Mouse (Mus musculus) liver, embryonic 11.5 days (tissue): ENCODE measurements at regions not wholly inside any gene's neighbourhood (a gene's known extent, or its start where the extent isn't known, plus 50 kb on each side); places are given as distances from the start of the nearest gene placed in this dataset.

Source experiments
- ATAC-seq: fragments of 200-750 bp; cut with Nextera tagmentation; replicated peaks from 2 replicates; pipeline ENCODE4 v1.8.0; 2017; ENCODE audit warnings: moderate number of reproducible peaks, mild to moderate bottlenecking, moderate TSS enrichment, moderate library complexity; ENCODE audit not compliant: low FRiP score
- DNase-seq: peaks from one replicate; pipeline ENCODE4 v3.0.0-alpha.2; 2017; ENCODE audit warnings: low spot score
- H3K27ac ChIP-seq: fragments of 300-500 bp; sonication (generic); 2 replicates; pipeline ENCODE4 v1.5.1; 2014; ENCODE audit warnings: mild to moderate bottlenecking, low read depth, low read length, control low read depth
- H3K27me3 ChIP-seq: fragments of 300-500 bp; sonication (generic); replicated peaks from 2 replicates; pipeline ENCODE4 v1.6.1; 2014; ENCODE audit warnings: low read length, mixed read lengths; ENCODE audit not compliant: control insufficient read depth, insufficient read depth
- H3K36me3 ChIP-seq: fragments of 300-500 bp; sonication (generic); 2 replicates; pipeline ENCODE4 v1.6.1; 2014; ENCODE audit warnings: mild to moderate bottlenecking, low read length, moderate library complexity, mixed read lengths; ENCODE audit not compliant: control insufficient read depth, insufficient read depth
- H3K4me1 ChIP-seq: fragments of 300-500 bp; sonication (generic); replicated peaks from 2 replicates; pipeline ENCODE4 v1.6.1; 2014; ENCODE audit warnings: low read length, mixed read lengths; ENCODE audit not compliant: control insufficient read depth, insufficient read depth
- H3K4me2 ChIP-seq: fragments of 300-500 bp; sonication (generic); 2 replicates; pipeline ENCODE4 v1.6.1; 2014; ENCODE audit warnings: mild to moderate bottlenecking, control low read depth, moderate library complexity
- H3K4me3 ChIP-seq: fragments of 300-500 bp; sonication (generic); 2 replicates; pipeline ENCODE4 v1.5.1; 2014; ENCODE audit warnings: low read depth, low read length, control low read depth
- H3K9ac ChIP-seq: fragments of 300-500 bp; sonication (generic); 2 replicates; pipeline ENCODE4 v1.6.1; 2014; ENCODE audit warnings: low read depth, low read length, control low read depth
- H3K9me3 ChIP-seq: fragments of 300-500 bp; sonication (generic); 2 replicates; pipeline ENCODE4 v1.6.1; 2016; ENCODE audit warnings: low read length, inconsistent platforms, mixed read lengths; ENCODE audit not compliant: control insufficient read depth
- WGBS: fragments of 180-500 bp; shearing (Covaris S2); extraction: QIAGEN DNeasy Blood & Tissue Kit; methylation state at CpG from one replicate; pipeline ENCODE4 v1.1.7; 2014; 5-methylcytosine and 5-hydroxymethylcytosine counted together

- Histone ChIP-seq H3K9me3 (no peaks in the 10 kb centered on the region), H3K9ac (no peak overlapping the region), H3K4me2 (no peak overlapping the region), H3K27me3 (no peaks in the 10 kb centered on the region), H3K4me3 (no peak overlapping the region), H3K36me3 (no peaks in the 10 kb centered on the region), H3K27ac (no peak overlapping the region), H3K4me1 (no peaks in the 10 kb centered on the region)
- no peak for ATAC-seq
- no peak for DNase-seq
- 69% methylated on average over 6 of the region's 6 CpGs for WGBS
Measured at GRCm38 (mm10) chr3:148728513-148729241, 261.7 kb downstream of the Adgrl2 start.

GRCm38 (mm10) chr3:148726596-148727331 is 263.6 kb downstream of the Adgrl2 start:
- H3K4me2 ChIP-seq: no peak overlapping the region
- no peak for ATAC-seq

GRCm38 (mm10) chr3:148696555-148696954 is 293.8 kb downstream of the Adgrl2 start:
- Histone ChIP-seq H3K4me1 (no peaks in the 10 kb centered on the region), H3K27me3 (no peaks in the 10 kb centered on the region), H3K27ac (no peak overlapping the region), H3K4me3 (no peak overlapping the region), H3K36me3 (no peaks in the 10 kb centered on the region), H3K4me2 (no peak overlapping the region), H3K9me3 (no peaks in the 10 kb centered on the region), H3K9ac (no peak overlapping the region)
- WGBS: 82% methylated on average over 7 of the region's 7 CpGs
- DNase-seq (no peak), ATAC-seq (no peak)

More at GRCm38 (mm10) chr3:148726596-148727331, 263.6 kb downstream of the Adgrl2 start:
- Histone ChIP-seq H3K4me1 (no peaks in the 10 kb centered on the region), H3K9ac (no peak overlapping the region), H3K4me3 (no peak overlapping the region), H3K36me3 (no peaks in the 10 kb centered on the region), H3K9me3 (no peaks in the 10 kb centered on the region), H3K27me3 (no peaks in the 10 kb centered on the region), H3K27ac (no peak overlapping the region)
- WGBS: 48% methylated on average over 10 of the region's 10 CpGs
- DNase-seq: no peak

- WGBS: 81% methylated on average over 6 of the region's 6 CpGs
- Histone ChIP-seq H3K4me1 (no peaks in the 10 kb centered on the region), H3K27me3 (no peaks in the 10 kb centered on the region), H3K36me3 (no peaks in the 10 kb centered on the region), H3K9ac (no peak overlapping the region), H3K27ac (no peak overlapping the region), H3K4me2 (no peak overlapping the region), H3K9me3 (no peaks in the 10 kb centered on the region), H3K4me3 (no peak overlapping the region)
- ATAC-seq (no peak), DNase-seq (no peak)
Measured at GRCm38 (mm10) chr3:148695453-148695852, 294.9 kb downstream of the Adgrl2 start.

- Histone ChIP-seq H3K9ac (no peak overlapping the region), H3K27me3 (no peaks in the 10 kb centered on the region), H3K4me2 (no peak overlapping the region), H3K36me3 (no peaks in the 10 kb centered on the region), H3K9me3 (no peaks in the 10 kb centered on the region), H3K27ac (no peak overlapping the region), H3K4me3 (no peak overlapping the region), H3K4me1 (no peaks in the 10 kb centered on the region)
- ATAC-seq (no peak), DNase-seq (no peak)
Measured at GRCm38 (mm10) chr3:148683181-148683580, 307.2 kb downstream of the Adgrl2 start.

GRCm38 (mm10) chr3:148682445-148682994 is 307.8 kb downstream of the Adgrl2 start:
- 85% methylated on average over 6 of the region's 6 CpGs for WGBS
- Histone ChIP-seq H3K4me2 (no peak overlapping the region), H3K9ac (no peak overlapping the region), H3K4me3 (no peak overlapping the region), H3K4me1 (no peaks in the 10 kb centered on the region), H3K27ac (no peak overlapping the region), H3K27me3 (no peaks in the 10 kb centered on the region), H3K36me3 (no peaks in the 10 kb centered on the region), H3K9me3 (no peaks in the 10 kb centered on the region)
- ATAC-seq (no peak), DNase-seq (no peak)

- Histone ChIP-seq H3K4me2 (no peak overlapping the region), H3K9ac (no peak overlapping the region), H3K36me3 (no peaks in the 10 kb centered on the region), H3K4me1 (no peaks in the 10 kb centered on the region), H3K4me3 (no peak overlapping the region), H3K27ac (no peak overlapping the region), H3K27me3 (no peaks in the 10 kb centered on the region), H3K9me3 (no peaks in the 10 kb centered on the region)
- WGBS: 46% methylated on average over 2 of the region's 2 CpGs
- DNase-seq (no peak), ATAC-seq (no peak)
Measured at GRCm38 (mm10) chr3:148681186-148681585, 309.2 kb downstream of the Adgrl2 start.

- Histone ChIP-seq H3K4me2 (no peak overlapping the region), H3K27me3 (no peaks in the 10 kb centered on the region), H3K36me3 (no peaks in the 10 kb centered on the region), H3K9ac (no peak overlapping the region), H3K4me1 (no peaks in the 10 kb centered on the region), H3K4me3 (no peak overlapping the region), H3K9me3 (no peaks in the 10 kb centered on the region), H3K27ac (no peak overlapping the region)
- DNase-seq: no peak
- WGBS: 84% methylated on average over 8 of the region's 8 CpGs
- ATAC-seq: no peak
Measured at GRCm38 (mm10) chr3:148680737-148681136, 309.6 kb downstream of the Adgrl2 start.
